In genomic region chr1:22737491-22737890, GRCm38 (mm10) we compare ENCODE assay signal across 25 mouse cellular contexts.
DNase-seq lines count a peak whose midpoint lies in the region; ATAC-seq and TF ChIP-seq lines count a peak whose summit lies in the region.
"Had no signal": no experiment of that assay in that cellular context is flagged by ENCODE, and none has a peak within 500 bp of the region (broad histone marks: within the 10 kb centered on the region; RNA-seq: fewer than 3 reads in every experiment).

No protein-coding gene starts in this region.

- no peak for TF ChIP-seq EP300 in lung, postnatal 0 days (IDR thresholded peaks at IDR 0.05)

- H3K4me2 ChIP-seq in lung, postnatal 0 days (replicated peaks; ENCODE audit: low read depth, low read length) = no peak overlapping the region
- H3K4me2 ChIP-seq: forebrain, embryonic 12.5 days; forebrain, embryonic 15.5 days; heart, embryonic 13.5 days; hindbrain, embryonic 14.5 days had no signal

- H3K4me1 ChIP-seq in lung, postnatal 0 days (ENCODE audit: insufficient read depth, low read depth, low read length) = no peaks in the 10 kb centered on the region
- H3K4me1 ChIP-seq: forebrain, embryonic 12.5 days; forebrain, embryonic 15.5 days; heart, embryonic 10.5 days; heart, embryonic 13.5 days had no signal

- no peak; the same call in 1 of the 2 replicates for ATAC-seq in lung, postnatal 0 days
- ATAC-seq in megakaryocyte, adult 5-6 weeks (ENCODE audit: poor library complexity, severe bottlenecking) = peak; percentile 51
- ATAC-seq in erythroid progenitor cell, adult 5-6 weeks (replicated peaks; ENCODE audit: low FRiP score, poor library complexity, severe bottlenecking) = no peak
- ATAC-seq: forebrain, embryonic 15.5 days; hindbrain, postnatal 0 days; Patski had no signal

- no peak overlapping the region for H3K4me3 ChIP-seq in lung, postnatal 0 days (ENCODE audit: low read depth, low read length)
- H3K4me3 ChIP-seq: forebrain, embryonic 12.5 days; forebrain, embryonic 15.5 days; heart, adult 2 months; heart, embryonic 10.5 days; heart, embryonic 13.5 days had no signal

- DNase-seq in adrenal gland, postnatal 10 days = peak; percentile 6
- DNase-seq in adrenal gland, postnatal 25 days = no peak
- peak; percentile 19 for DNase-seq in lung, postnatal 0 days (ENCODE audit: low spot score)
- DNase-seq in lung, postnatal 14 days = no peak
- DNase-seq in 416B (ENCODE audit: low read depth) = peak; percentile 69
- DNase-seq in kidney, adult 9 months = no peak
- DNase-seq: adrenal gland, postnatal 14 days; B cell, adult 2 months; cerebellum, adult 9-10 months; cerebellum, postnatal 14 days; gastrocnemius, postnatal 25 days; heart, adult 2 months; heart, postnatal 14 days; heart, postnatal 4 days had no signal

- no peak for TF ChIP-seq CTCF in lung, postnatal 0 days (IDR thresholded peaks at IDR 0.05)

- no peak overlapping the region for H3K9ac ChIP-seq in lung, postnatal 0 days (replicated peaks; ENCODE audit: low read depth)
- H3K9ac ChIP-seq: forebrain, embryonic 12.5 days; forebrain, embryonic 15.5 days; heart, embryonic 13.5 days; hindbrain, embryonic 14.5 days had no signal

- H3K9me3 ChIP-seq in lung, postnatal 0 days (ENCODE audit: low read length) = no peaks in the 10 kb centered on the region
- H3K9me3 ChIP-seq: forebrain, embryonic 12.5 days; forebrain, embryonic 15.5 days; G1E; heart, embryonic 10.5 days; heart, embryonic 13.5 days had no signal

- H3K36me3 ChIP-seq in lung, postnatal 0 days (ENCODE audit: insufficient read depth, low read length) = no peaks in the 10 kb centered on the region
- H3K36me3 ChIP-seq: forebrain, embryonic 12.5 days; forebrain, embryonic 15.5 days; G1E; heart, embryonic 10.5 days; heart, embryonic 13.5 days had no signal

- H3K27ac ChIP-seq in lung, postnatal 0 days (ENCODE audit: low read length) = no peak overlapping the region
- H3K27ac ChIP-seq: forebrain, embryonic 12.5 days; forebrain, embryonic 15.5 days; heart, adult 2 months; heart, embryonic 10.5 days; heart, embryonic 13.5 days; hindbrain, embryonic 14.5 days; hindbrain, postnatal 0 days had no signal

- no peaks in the 10 kb centered on the region for H3K27me3 ChIP-seq in lung, postnatal 0 days (replicated peaks; ENCODE audit: insufficient read depth, low read length)
- H3K27me3 ChIP-seq: CH12.LX; forebrain, embryonic 12.5 days; forebrain, embryonic 15.5 days; heart, embryonic 13.5 days had no signal

- WGBS in lung, postnatal 0 days = 74% methylated on average over 6 of the region's 6 CpGs

Comparison
In these comparisons a context has a peak if more than half of its experiments do, and no peak if none do; other contexts are left out.
1. DNase-seq: peak in adrenal gland, postnatal 10 days (single experiment), lung, postnatal 0 days (single experiment) and 416B (single experiment); none in adrenal gland, postnatal 25 days (single experiment), lung, postnatal 14 days (single experiment) and kidney, adult 9 months (single experiment).